Mouse (Mus musculus): ENCODE data around the gene Pmepa1. TPM values are rescaled to one million over a fixed set of nuclear protein-coding genes. Genes with fewer than 3 reads are reported as not detected.

The Pmepa1 gene
- polyA plus RNA-seq, 1 experiment from 2014 or later: 7.0 TPM

- WGBS: 39% methylated on average over 10 of the region's 10 CpGs
- Histone ChIP-seq H3K27me3 (ENCODE audit: control insufficient read depth, insufficient read depth, low read length) (no peaks in the 10 kb centered on the region), H3K4me2 (replicated peaks; ENCODE audit: low read depth) (0 out of 2 replicates have a peak overlapping the region, but pooled peaks have one; percentile 0), H3K4me1 (replicated peaks; ENCODE audit: control insufficient read depth, insufficient read depth) (no peaks in the 10 kb centered on the region), H3K36me3 (ENCODE audit: control insufficient read depth, insufficient read depth, low read length) (no peaks in the 10 kb centered on the region), H3K4me3 (ENCODE audit: low read depth, low read length) (no peak overlapping the region), H3K27ac (replicated peaks) (peak overlapping the region; percentile 56; the same call in 1 of the 2 replicates), H3K9me3 (ENCODE audit: control insufficient read depth, low read length) (no peaks in the 10 kb centered on the region), H3K9ac (ENCODE audit: low read length) (no peak overlapping the region)
- TF ChIP-seq CTCF (IDR thresholded peaks at IDR 0.05; ENCODE audit: low read depth) (peak; percentile 86), EP300 (optimal IDR thresholded peaks at IDR 0.05) (no peak)
- DNase-seq (ENCODE audit: low spot score) (peak; percentile 59), ATAC-seq (ENCODE audit: low FRiP score, low TSS enrichment) (peak; percentile 13; the same call in 1 of the 2 replicates)
Observed at GRCm38 (mm10) chr2:173219256-173219954, 56.9 kb downstream of the Pmepa1 start.

- 58% methylated on average over 11 of the region's 11 CpGs for WGBS
- peak; percentile 26 for DNase-seq (ENCODE audit: low spot score)
- peak within 1 kb of the TSS; percentile 0; the same call in 1 of the 2 replicates for H3K4me2 ChIP-seq (replicated peaks; ENCODE audit: low read depth)
Observed at GRCm38 (mm10) chr2:173218416-173219141, 57.8 kb downstream of the Pmepa1 start, which contains the start of gene Zbp1. TSS of gene Zbp1 (minus strand) at chr2:173218923.

GRCm38 (mm10) chr2:173217763-173218258 lies 58.5 kb downstream of the Pmepa1 start:
- Histone ChIP-seq H3K36me3 (ENCODE audit: control insufficient read depth, insufficient read depth, low read length) (no peaks in the 10 kb centered on the region), H3K9me3 (ENCODE audit: control insufficient read depth, low read length) (no peaks in the 10 kb centered on the region), H3K27ac (replicated peaks) (no peak overlapping the region), H3K27me3 (ENCODE audit: control insufficient read depth, insufficient read depth, low read length) (no peaks in the 10 kb centered on the region), H3K9ac (ENCODE audit: low read length) (no peak overlapping the region), H3K4me1 (replicated peaks; ENCODE audit: control insufficient read depth, insufficient read depth) (no peaks in the 10 kb centered on the region), H3K4me3 (ENCODE audit: low read depth, low read length) (no peak overlapping the region), H3K4me2 (replicated peaks; ENCODE audit: low read depth) (no peak overlapping the region)
- no peak for TF ChIP-seq CTCF (IDR thresholded peaks at IDR 0.05; ENCODE audit: low read depth)
- TF ChIP-seq EP300 (optimal IDR thresholded peaks at IDR 0.05): no peak
- WGBS: 91% methylated on average over 5 of the region's 5 CpGs
- ATAC-seq (ENCODE audit: low FRiP score, low TSS enrichment) (no peak), DNase-seq (ENCODE audit: low spot score) (peak; percentile 16)

More at GRCm38 (mm10) chr2:173218416-173219141, 57.8 kb downstream of the Pmepa1 start, which contains the start of gene Zbp1:
- TF ChIP-seq EP300 (optimal IDR thresholded peaks at IDR 0.05) (no peak), CTCF (IDR thresholded peaks at IDR 0.05; ENCODE audit: low read depth) (no peak)
- Histone ChIP-seq H3K4me3 (ENCODE audit: low read depth, low read length) (no peak within 1 kb of the TSS), H3K9me3 (ENCODE audit: control insufficient read depth, low read length) (no peaks in the 10 kb centered on the region), H3K27me3 (ENCODE audit: control insufficient read depth, insufficient read depth, low read length) (no peaks in the 10 kb centered on the region), H3K36me3 (ENCODE audit: control insufficient read depth, insufficient read depth, low read length) (no peaks in the 10 kb centered on the region), H3K27ac (replicated peaks) (peak within 1 kb of the TSS; percentile 56), H3K4me1 (replicated peaks; ENCODE audit: control insufficient read depth, insufficient read depth) (no peaks in the 10 kb centered on the region), H3K9ac (ENCODE audit: low read length) (no peak within 1 kb of the TSS; the same call in 1 of the 2 replicates)
- peak; percentile 55 for ATAC-seq (ENCODE audit: low FRiP score, low TSS enrichment)

GRCm38 (mm10) chr2:173217246-173217645 lies 59.1 kb downstream of the Pmepa1 start:
- peak; percentile 6 for DNase-seq (ENCODE audit: low spot score)

GRCm38 (mm10) chr2:173216840-173217239 lies 59.5 kb downstream of the Pmepa1 start:
- Histone ChIP-seq H3K4me3 (ENCODE audit: low read depth, low read length) (no peak overlapping the region), H3K4me2 (replicated peaks; ENCODE audit: low read depth) (no peak overlapping the region), H3K36me3 (ENCODE audit: control insufficient read depth, insufficient read depth, low read length) (no peaks in the 10 kb centered on the region), H3K4me1 (replicated peaks; ENCODE audit: control insufficient read depth, insufficient read depth) (no peaks in the 10 kb centered on the region), H3K9me3 (ENCODE audit: control insufficient read depth, low read length) (no peaks in the 10 kb centered on the region), H3K27ac (replicated peaks) (no peak overlapping the region), H3K27me3 (ENCODE audit: control insufficient read depth, insufficient read depth, low read length) (no peaks in the 10 kb centered on the region), H3K9ac (ENCODE audit: low read length) (no peak overlapping the region)
- 89% methylated on average over 7 of the region's 7 CpGs for WGBS
- DNase-seq (ENCODE audit: low spot score) (peak; percentile 11), ATAC-seq (ENCODE audit: low FRiP score, low TSS enrichment) (no peak)
- TF ChIP-seq EP300 (optimal IDR thresholded peaks at IDR 0.05): no peak
- no peak for TF ChIP-seq CTCF (IDR thresholded peaks at IDR 0.05; ENCODE audit: low read depth)

More at GRCm38 (mm10) chr2:173217246-173217645, 59.1 kb downstream of the Pmepa1 start:
- H3K4me1 ChIP-seq (replicated peaks; ENCODE audit: control insufficient read depth, insufficient read depth): no peaks in the 10 kb centered on the region
- H3K27ac ChIP-seq (replicated peaks): no peak overlapping the region
- TF ChIP-seq CTCF (IDR thresholded peaks at IDR 0.05; ENCODE audit: low read depth) (no peak), EP300 (optimal IDR thresholded peaks at IDR 0.05) (no peak)
- no peak for ATAC-seq (ENCODE audit: low FRiP score, low TSS enrichment)
- no peak overlapping the region for H3K4me2 ChIP-seq (replicated peaks; ENCODE audit: low read depth)
- no peaks in the 10 kb centered on the region for H3K36me3 ChIP-seq (ENCODE audit: control insufficient read depth, insufficient read depth, low read length)
- H3K27me3 ChIP-seq (ENCODE audit: control insufficient read depth, insufficient read depth, low read length): no peaks in the 10 kb centered on the region
- 58% methylated on average over 3 of the region's 3 CpGs for WGBS
- H3K4me3 ChIP-seq (ENCODE audit: low read depth, low read length): no peak overlapping the region
- H3K9ac ChIP-seq (ENCODE audit: low read length): no peak overlapping the region
- H3K9me3 ChIP-seq (ENCODE audit: control insufficient read depth, low read length): no peaks in the 10 kb centered on the region

Measured in stomach, postnatal 0 days (tissue).